Mouse (Mus musculus) mesoderm, embryonic 11.5 days (tissue): ENCODE measurements around the gene Rgs19.
A peak's percentile ranks its signal among the peaks of the same experiment; 100 is the strongest.

Experiments used
- DNase-seq: peaks from one replicate; pipeline ENCODE4 v3.0.0-alpha.2; 2012; ENCODE audit warnings: low read depth, low spot score

The Rgs19 gene

DNA sequence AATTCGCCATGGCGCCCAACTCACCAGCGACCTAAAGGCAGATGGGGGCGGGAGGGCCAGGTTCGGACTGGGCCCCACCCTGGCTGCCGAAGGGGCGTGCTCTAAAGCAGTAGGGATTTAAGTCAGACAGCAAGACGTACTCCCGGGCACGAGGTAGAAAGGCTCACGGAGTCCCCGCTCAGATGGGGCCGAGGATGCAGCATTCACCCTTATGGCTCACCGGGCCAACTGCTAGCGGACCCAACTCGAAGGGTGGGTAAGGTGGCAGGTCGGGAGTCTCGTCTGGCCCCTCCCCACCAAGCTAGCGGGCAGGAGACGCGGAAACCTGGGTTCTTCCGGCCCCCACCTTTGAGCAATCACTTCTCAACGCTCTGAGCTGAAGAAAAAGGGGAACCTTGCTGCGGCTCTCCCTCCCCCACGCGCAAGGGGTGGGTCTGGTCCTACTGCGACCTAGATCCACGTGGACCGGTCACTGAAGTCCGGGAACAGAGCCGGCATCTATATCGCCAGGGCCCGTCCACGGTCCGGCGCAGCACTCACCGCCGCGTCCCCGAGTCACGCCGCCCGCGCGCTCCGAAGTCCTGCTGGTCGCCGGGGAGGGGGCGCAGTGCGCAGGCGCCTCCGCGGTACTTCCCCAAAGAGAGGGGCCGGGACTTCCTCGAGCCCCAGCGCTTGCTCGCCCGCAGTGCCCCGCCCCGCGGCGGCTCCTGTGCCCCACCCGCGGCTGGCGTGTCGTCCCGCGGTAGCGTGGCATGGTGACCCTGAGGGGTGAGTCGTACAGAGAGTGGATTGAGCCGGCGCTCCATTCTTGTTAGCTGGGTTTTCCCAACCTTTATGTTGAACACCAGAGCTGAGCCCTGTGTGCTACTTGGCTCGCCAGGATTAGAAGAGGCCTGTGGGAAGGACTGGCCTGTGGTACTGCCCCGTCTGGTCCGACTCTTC, at the start of gene Rgs19:
Gene Rgs19, minus strand, starts transcription at position 639 of the 942 bp plus-strand sequence.
- peak; percentile 80 for DNase-seq

- no peak for DNase-seq
These were observed 36.3 kb upstream of the Rgs19 start for GRCm38 (mm10) chr2:181730051-181730450.

DNA sequence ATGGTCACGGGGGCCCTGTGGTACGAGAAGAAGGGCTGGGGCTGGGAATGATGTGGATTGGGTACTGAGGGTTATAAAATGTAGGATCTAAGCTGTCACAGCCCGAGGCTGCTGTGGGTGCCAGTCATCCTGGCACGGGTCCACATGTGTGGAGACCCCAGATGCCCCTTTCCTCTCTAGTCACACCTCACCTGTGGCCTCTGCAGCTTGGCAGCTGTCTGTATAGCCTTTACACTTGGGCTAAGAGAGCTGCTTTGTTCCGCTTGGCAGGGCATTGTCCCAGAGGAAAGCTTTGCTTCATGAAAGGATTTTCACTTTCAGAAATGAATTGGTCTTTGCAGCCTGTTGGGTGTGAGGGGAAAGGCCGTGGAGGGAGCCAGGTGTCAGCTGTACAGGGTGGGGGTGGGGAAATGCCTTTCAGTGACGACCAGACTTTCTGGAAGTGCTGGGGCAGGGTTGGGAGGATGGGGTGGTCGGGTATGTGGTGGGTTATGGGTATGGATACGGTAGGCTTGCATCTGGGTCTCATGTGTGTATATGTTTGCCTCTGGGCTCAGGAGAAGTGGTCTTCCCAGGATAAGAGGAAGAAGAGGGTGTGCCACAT, 34.0 kb upstream of the Rgs19 start:
- DNase-seq, result no peak

- DNase-seq, result peak; percentile 54
These were observed 28.4 kb upstream of the Rgs19 start for GRCm38 (mm10) chr2:181722213-181722612.

- DNase-seq, result no peak
These were observed 27.4 kb upstream of the Rgs19 start for GRCm38 (mm10) chr2:181721200-181721599.

GRCm38 (mm10) chr2:181720061-181720460, 26.3 kb upstream of the Rgs19 start:
- no peak for DNase-seq

- DNase-seq, result no peak
These were observed 23.2 kb upstream of the Rgs19 start for GRCm38 (mm10) chr2:181716991-181717390.

GRCm38 (mm10) chr2:181715382-181715781, 21.6 kb upstream of the Rgs19 start:
- DNase-seq, result no peak

DNA sequence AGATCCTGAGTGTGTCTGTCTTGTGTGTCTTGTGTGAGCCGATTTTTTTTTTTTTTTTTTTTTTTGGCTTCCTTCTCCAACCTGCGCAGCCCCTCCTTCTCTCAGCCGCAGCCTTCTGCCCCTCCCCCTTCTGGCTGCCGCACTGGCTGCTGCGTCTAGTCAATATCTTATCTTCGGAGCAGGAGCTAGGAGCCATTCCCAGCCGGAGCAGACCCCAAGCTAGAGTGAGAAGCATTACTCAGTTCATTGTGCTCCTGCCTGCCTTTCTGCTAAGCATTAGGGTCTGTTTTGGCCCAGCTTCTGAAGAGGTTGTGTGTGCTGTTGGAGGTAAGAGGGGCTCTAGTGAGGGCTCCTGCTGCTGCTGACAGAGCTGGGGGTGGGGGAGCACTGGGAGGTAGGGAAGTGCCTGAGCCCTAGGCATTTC, 21.1 kb upstream of the Rgs19 start, which contains the start of gene Oprl1:
Gene Oprl1, plus strand, starts transcription at position 114 of the 424 bp plus-strand sequence.
- peak; percentile 26 for DNase-seq

- peak; percentile 15 for DNase-seq
These were observed 20.0 kb upstream of the Rgs19 start for GRCm38 (mm10) chr2:181713749-181714148.

DNA sequence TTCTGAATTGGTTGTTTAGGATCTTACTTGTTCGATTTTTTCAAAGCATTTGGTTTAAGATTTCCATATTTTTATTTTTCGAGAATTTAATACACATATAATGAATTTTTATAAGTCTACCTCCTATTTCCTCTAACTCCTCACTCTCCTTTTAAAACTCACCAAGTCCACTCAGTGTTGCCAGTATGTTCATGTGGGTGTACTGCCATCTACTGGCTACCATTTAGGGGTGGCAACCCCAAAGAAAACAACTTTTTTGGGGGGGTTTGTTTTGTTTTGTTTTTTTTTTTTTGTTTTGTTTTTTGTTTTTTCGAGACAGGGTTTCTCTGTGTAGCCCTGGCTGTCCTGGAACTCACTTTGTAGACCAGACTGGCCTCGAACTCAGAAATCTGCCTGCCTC, 12.9 kb upstream of the Rgs19 start:
- no peak for DNase-seq

- no peak for DNase-seq
These were observed 4.5 kb upstream of the Rgs19 start, which contains the start of gene Lkaaear1 for GRCm38 (mm10) chr2:181698241-181698640. Gene Lkaaear1, minus strand, starts transcription at chr2:181698442.

GRCm38 (mm10) chr2:181696801-181697420, 3.1 kb upstream of the Rgs19 start:
- no peak for DNase-seq

- DNase-seq, result no peak
These were observed 2.0 kb upstream of the Rgs19 start for GRCm38 (mm10) chr2:181695776-181696175.

DNA sequence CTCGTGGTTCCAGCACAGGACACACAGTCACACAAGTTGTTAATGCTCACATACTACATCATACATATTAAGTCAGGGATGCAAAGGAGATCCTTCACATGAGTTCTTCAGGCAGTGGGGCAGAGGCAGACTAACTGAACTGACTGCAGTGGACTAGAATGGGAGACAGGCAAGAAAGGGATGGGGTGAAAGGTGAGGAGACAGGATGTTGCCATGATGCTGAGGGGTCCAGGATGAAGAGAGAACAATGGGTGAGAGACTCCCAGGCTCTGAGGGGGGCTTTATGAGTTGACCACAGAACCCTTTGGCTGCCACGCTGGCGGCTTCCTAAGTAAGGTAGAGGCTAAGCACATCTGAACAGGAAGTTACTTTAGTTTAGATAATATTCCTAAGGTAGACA, 804 bp upstream of the Rgs19 start:
- DNase-seq, result no peak

- DNase-seq, result no peak
These were observed 1.5 kb downstream of the Rgs19 start for GRCm38 (mm10) chr2:181692304-181692703.

DNA sequence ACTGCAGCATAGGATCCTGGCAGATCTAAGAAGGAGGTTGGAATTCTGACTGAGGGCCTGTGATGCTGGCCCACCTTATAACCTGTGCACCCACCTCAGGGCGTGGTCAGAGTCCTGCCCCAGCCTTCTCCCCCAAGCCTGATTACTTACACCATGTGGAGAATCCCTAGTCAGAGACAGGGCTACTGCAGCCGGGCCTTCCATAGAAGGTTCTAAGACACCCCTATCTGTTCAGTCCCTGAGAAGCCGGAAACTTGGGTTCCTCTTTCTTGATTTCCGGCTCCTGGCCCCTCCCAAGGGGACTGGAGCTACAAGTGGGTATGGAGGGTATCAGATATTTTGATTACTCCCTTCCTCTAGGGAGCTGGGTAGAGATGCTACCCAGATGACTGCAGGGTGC, 2.2 kb downstream of the Rgs19 start:
- DNase-seq, result no peak

GRCm38 (mm10) chr2:181691083-181691482, 2.7 kb downstream of the Rgs19 start:
- no peak for DNase-seq

GRCm38 (mm10) chr2:181689466-181690160, 4.2 kb downstream of the Rgs19 start:
- no peak for DNase-seq

- no peak for DNase-seq
These were observed 6.2 kb downstream of the Rgs19 start for GRCm38 (mm10) chr2:181687586-181687985.

DNA sequence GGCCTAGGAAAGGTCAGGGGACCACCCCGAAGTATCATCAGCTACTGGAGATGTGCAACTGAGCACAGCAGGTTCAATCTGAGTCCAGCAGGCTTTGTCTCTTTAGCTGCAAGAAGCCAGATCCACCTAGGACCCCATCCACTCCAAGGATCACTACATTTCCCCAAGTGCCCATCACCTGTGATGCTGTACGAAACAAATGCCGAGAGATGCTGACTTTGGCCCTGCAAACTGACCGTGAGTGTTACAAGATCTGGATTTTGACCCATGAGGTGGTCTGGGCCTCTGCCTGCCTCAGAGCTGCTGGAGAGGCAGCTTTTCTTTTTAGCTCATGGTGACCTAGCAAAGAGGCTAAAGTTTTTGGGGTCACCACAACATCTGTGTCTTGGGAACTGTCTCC, 8.1 kb downstream of the Rgs19 start:
- DNase-seq, result no peak

DNA sequence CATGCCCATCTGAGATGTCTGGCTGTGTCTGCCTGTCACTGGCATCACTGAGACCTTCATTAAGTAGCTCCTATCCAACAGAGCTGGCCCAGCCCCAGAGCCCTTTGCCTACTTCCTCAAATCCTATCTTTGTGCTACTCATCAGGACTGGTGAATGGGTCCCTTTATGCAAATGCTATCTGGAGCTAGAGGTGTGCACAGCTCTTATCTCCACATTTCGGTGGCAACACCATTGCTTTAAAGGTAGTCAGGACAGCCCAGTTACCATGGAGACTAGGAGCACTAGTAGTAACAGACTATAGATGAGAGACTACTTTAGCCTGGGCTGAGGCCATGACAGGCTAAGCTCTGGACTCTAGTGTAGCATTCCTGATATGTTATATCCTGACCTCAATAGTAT, 9.1 kb downstream of the Rgs19 start:
- DNase-seq, result no peak
